Mouse (Mus musculus): ENCODE results near the gene Taok3. TPM values are rescaled to one million over a fixed set of nuclear protein-coding genes. Genes with fewer than 3 reads are reported as not detected.

Taok3 gene
- total RNA-seq, 2 experiments from 2014 or later, result 53.8 to 54.3 TPM

GRCm38 (mm10) chr5:117168351-117169100 is 48.6 kb downstream of the Taok3 start:
- no peak for DNase-seq (ENCODE audit: low spot score in 2 of 2)

DNA sequence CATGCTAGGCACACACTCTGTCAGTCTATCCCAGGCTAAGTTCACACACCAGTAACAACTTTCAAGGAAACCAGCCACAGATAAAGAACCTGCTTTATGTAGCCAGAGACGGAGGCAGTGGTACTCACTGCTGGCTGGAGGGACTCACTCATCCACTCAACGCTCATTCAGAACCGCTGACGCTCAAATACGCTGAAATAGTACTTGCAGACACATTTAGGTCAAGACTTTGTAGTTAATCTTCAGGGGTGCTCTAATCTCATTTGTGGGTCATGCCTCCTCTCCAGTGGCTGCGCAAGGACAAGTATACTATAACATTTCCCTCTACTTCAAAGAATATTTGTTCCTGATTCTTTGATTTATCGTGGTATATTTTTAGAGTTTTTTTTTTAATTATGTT is 54.1 kb downstream of the Taok3 start:
- DNase-seq (ENCODE audit: low spot score in 2 of 2), result no peak

- no peak for DNase-seq (ENCODE audit: low spot score in 2 of 2)
These were observed 56.0 kb downstream of the Taok3 start for GRCm38 (mm10) chr5:117175896-117176295.

DNA sequence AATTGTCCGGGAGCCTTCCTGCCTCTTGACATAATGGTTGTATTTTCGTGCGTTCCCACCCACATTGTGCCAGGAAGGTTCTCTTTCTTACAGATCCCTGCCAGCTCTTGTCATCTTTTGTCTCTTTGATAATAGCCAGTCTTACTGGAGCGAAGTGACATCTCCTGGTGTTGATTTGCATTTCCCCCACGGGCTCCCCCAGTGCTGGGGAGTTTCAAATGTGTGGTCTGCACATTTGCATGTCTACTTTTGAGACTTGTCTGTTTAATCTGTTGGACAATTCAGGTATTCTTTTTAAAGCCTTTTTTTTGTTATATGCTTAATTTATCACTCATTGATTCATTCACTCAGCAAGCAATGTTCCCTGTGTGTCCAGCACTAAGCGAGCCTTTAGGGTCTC is 58.1 kb downstream of the Taok3 start:
- no peak for DNase-seq (ENCODE audit: low spot score in 2 of 2)

GRCm38 (mm10) chr5:117178486-117178885 is 58.6 kb downstream of the Taok3 start:
- DNase-seq (ENCODE audit: low spot score in 2 of 2), result no peak

DNA sequence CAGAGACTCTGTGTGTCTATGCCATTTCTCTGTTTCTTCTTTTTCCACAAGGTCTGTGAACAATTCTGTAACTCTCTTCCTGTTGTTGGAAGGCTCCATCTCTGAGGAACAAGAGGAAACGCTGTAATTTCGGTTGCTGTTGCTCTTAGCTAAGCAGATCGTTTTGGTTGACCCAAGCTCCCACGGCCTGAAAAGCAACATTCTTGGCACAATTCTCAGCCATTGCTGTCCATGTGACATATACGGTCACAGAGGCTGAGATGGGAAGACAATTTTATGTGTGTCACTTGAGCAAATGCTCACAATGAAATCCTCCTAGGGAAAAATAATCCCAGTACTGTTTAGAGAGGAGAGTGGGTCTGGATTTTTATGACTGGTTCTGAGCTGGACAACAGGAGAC is 62.0 kb downstream of the Taok3 start:
- DNase-seq (ENCODE audit: low spot score in 2 of 2), result no peak

DNA sequence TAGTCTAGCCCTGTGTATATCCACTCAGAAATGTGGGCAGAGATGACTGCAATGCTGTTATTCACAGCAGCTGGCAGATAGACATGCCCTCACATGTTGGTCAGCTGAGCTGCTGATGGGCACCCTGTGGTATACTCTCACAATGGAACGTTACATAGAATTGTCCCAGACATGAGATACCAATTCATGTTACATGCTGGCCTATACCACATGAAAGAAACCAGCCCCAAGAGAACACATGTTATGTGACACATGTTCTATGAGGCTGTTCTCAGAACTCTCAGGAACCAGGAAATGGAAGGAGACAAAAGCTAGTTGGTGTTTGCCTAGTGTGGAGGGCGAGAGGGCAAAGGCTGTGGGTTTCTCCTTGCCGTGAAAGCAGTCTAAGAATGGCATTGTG is 62.5 kb downstream of the Taok3 start:
- DNase-seq (ENCODE audit: low spot score in 2 of 2), result no peak

- DNase-seq (ENCODE audit: low spot score in 2 of 2), result no peak
These were observed 64.9 kb downstream of the Taok3 start for GRCm38 (mm10) chr5:117184832-117185231.

DNA sequence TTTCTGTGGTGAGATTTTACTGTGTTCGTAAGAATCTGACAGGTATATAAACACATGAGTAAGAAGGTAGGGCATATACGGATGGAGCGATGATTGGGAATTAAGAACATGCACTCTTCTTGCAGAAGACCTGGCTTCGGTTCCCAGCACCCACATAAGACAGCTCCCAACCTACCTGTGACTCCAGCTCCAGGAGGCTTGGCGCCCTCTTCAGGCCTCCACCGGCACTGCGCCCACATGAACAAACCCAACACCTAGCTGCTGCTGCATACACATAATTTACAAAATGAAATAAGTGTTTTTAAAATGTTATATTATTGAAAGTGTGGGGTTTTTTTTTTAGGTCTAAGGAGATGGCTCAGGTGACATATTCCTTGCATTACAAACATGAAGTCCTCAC is 65.7 kb downstream of the Taok3 start:
- no peak for DNase-seq (ENCODE audit: low spot score in 2 of 2)

DNA sequence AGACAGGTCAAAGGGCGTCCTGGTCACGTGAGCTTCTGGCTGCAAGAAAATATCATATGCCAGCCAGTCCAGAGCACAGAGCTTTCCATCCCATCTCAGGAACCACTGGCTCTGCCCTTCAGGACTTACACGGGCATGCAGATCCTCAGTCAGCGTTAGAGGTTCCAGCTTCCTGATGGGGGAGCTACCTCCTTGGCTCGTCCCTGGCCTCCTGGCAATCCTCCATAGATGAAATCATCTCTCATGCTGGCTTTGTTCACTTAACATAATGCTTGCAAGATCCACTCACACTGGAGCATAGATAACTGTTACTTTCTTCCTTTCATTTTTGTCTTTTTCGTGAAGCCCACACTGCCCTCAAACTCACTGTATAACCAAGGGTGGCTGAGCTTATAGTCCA is 72.1 kb downstream of the Taok3 start:
- DNase-seq (ENCODE audit: low spot score in 2 of 2), result no peak

DNA sequence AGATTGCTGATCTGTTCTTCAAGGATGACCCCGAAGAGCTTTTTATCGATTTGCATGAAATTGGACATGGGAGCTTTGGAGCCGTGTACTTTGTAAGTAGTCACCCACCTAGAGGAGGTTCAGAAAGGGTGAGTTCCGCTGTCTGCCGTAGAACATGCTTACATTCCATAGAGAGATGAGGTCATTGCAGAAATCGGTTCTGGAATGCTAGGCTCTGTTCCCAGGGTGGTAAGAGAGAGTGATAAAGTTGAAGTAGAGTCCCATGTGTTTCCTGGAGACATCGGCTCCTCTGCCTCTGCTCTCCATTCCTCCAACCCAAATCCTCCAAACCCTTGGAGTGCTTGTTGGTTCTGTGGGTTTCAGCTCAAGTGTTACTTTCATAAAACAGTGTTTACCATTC is 73.8 kb downstream of the Taok3 start:
- DNase-seq (ENCODE audit: low spot score in 2 of 2), result no peak

DNA sequence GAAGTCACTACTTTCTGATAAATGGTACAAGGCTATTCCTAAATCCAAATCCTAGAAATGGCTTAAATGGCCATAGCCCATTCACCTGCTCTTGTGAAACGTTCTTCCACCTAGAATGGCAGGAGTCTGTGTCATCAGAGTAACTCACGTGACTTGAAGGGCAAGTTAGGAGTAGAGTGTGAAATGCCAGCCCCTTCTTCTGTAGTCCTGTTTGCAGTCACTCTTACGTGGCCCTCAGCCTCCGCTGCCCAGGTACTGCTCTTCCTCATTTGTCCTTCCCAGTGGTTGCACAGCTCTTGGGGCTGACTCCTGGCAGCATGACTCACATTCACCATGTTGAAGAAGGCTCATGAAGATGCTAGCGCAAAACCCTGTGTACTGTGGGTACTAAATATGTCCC is 74.7 kb downstream of the Taok3 start:
- DNase-seq (ENCODE audit: low spot score in 2 of 2), result no peak

GRCm38 (mm10) chr5:117196551-117196950 is 76.6 kb downstream of the Taok3 start:
- DNase-seq (ENCODE audit: low spot score in 2 of 2), result no peak

GRCm38 (mm10) chr5:117198390-117198789 is 78.5 kb downstream of the Taok3 start:
- DNase-seq (ENCODE audit: low spot score in 2 of 2), result no peak

DNA sequence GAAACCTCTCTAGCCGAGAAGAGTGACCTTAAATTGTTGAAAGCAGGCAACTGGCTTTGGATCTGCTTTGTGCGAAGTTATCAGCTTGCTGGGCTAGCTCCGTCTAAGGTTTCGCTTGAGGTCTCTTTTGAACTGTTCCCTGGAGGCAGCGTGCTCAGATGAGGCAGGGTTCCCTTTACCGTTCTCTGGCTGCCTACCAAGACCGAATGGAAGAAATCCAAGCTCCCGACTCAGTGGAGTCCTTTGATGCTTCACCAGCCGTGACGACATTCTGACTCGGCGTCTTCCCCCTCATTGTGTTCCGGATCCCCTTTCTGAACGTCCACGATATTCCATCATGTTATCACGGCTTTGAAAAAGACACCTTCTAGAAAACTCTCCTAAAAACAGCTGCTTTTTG is 87.4 kb downstream of the Taok3 start:
- DNase-seq (ENCODE audit: low spot score in 2 of 2), result no peak

- no peak for DNase-seq (ENCODE audit: low spot score in 2 of 2)
These were observed 94.1 kb downstream of the Taok3 start for GRCm38 (mm10) chr5:117214016-117214415.

DNA sequence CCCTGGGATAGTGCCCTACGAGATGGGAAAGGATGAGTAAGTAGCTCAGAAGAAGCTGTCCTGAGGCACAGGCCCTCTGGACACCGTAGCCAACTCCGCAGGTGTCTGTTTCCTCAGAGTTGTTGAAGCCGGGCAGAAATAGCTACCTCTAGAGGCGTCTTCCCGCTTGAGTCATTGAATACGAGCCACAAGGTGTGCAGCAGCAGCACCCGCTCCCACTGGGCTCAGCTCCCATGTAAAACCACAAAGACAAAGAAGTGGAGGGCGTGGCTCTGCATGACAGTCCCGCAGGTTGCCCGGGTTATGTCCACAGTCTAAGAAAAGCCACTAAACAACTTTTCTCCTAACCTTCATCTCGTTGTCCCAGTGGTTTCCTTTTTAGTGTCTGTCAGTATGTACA is 111.1 kb downstream of the Taok3 start:
- no peak for DNase-seq (ENCODE audit: low spot score in 2 of 2)

GRCm38 (mm10) chr5:117236540-117236939 is 116.6 kb downstream of the Taok3 start:
- DNase-seq (ENCODE audit: low spot score in 2 of 2), result no peak

DNA sequence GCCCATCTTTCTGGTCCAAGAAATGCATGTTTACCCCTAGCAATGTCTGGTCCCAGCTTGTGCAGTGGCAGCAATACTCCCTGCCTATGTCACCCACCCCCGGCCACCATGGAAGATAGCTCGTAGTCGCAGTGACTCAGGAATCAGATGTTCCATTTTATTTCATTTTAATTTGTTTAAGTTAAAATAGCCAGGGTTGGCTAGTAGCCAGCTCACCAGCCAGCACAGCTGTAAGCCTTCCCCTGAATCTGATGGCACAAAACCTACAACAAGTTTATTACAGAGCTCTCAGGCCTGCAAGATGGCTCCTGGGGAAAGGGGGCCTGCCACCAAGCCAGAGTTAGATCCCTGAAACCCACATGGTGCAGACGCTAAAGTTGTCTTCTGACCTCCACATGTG is 119.2 kb downstream of the Taok3 start:
- peak in 1 of 2 experiments; percentile 15 for DNase-seq (ENCODE audit: low spot score in 2 of 2)

- DNase-seq (ENCODE audit: low spot score in 2 of 2), result peak; percentile 12 to 27
These were observed 120.4 kb downstream of the Taok3 start for GRCm38 (mm10) chr5:117240321-117240731.

- DNase-seq (ENCODE audit: low spot score in 2 of 2), result peak; percentile 43 to 56
These were observed 120.9 kb downstream of the Taok3 start for GRCm38 (mm10) chr5:117240761-117241322.

- DNase-seq (ENCODE audit: low spot score in 2 of 2), result peak; percentile 51 to 55
These were observed 122.1 kb downstream of the Taok3 start for GRCm38 (mm10) chr5:117241935-117242531.
